In genomic region chr1:194927887-194928286, GRCm38 (mm10) we compare ENCODE assay signal across 11 mouse cellular contexts. TPM values are rescaled to one million over a fixed set of nuclear protein-coding genes. Genes with fewer than 3 reads are reported as not detected.
DNase-seq lines count a peak whose midpoint lies in the region; ATAC-seq lines count a peak whose summit lies in the region.
"Had no signal": no experiment of that assay in that cellular context is flagged by ENCODE, and none has a peak within 500 bp of the region (broad histone marks: within the 10 kb centered on the region; RNA-seq: fewer than 3 reads in every experiment).

No protein-coding gene starts in this region.

- H3K9ac ChIP-seq in liver, embryonic 13.5 days = no peak overlapping the region
- H3K9ac ChIP-seq: hindbrain, embryonic 15.5 days had no signal

- ATAC-seq in common myeloid progenitor, adult 5-6 weeks (replicated peaks; ENCODE audit: low read depth, poor library complexity, severe bottlenecking) = peak; percentile 96
- peak; percentile 75 for ATAC-seq in liver, embryonic 13.5 days (ENCODE audit: low read depth)
- ATAC-seq: Patski had no signal

- no peak overlapping the region for H3K4me3 ChIP-seq in liver, embryonic 13.5 days (replicated peaks)
- H3K4me3 ChIP-seq: hindbrain, embryonic 15.5 days had no signal

- H3K27ac ChIP-seq in liver, embryonic 13.5 days = no peak overlapping the region
- H3K27ac ChIP-seq: hindbrain, embryonic 15.5 days had no signal

- no peaks in the 10 kb centered on the region for H3K36me3 ChIP-seq in liver, embryonic 13.5 days
- H3K36me3 ChIP-seq: hindbrain, embryonic 15.5 days had no signal

- 14% methylated on average over 3 of the region's 3 CpGs for WGBS in liver, embryonic 13.5 days (ENCODE audit: insufficient replicate concordance)

- no peaks in the 10 kb centered on the region for H3K9me3 ChIP-seq in liver, embryonic 13.5 days (replicated peaks)
- H3K9me3 ChIP-seq: hindbrain, embryonic 15.5 days had no signal

- DNase-seq in adrenal gland, postnatal 25 days = peak; percentile 6
- DNase-seq in heart, postnatal 4 days = peak; percentile 66
- DNase-seq in liver, embryonic 13.5 days = no peak
- no peak for DNase-seq in embryo, embryonic 10.5 days (ENCODE audit: low spot score)
- no peak for DNase-seq in urinary bladder, postnatal 14 days (ENCODE audit: low spot score)
- DNase-seq in layer of hippocampus, postnatal 25 days (ENCODE audit: extremely low spot score in 1 of 2, low spot score in 1 of 2) = no peak
- no peak for DNase-seq in urinary bladder, adult 2 months (ENCODE audit: low spot score)
- DNase-seq: right cerebral cortex, postnatal 25 days had no signal

- H3K4me2 ChIP-seq in liver, embryonic 13.5 days = no peak overlapping the region
- H3K4me2 ChIP-seq: hindbrain, embryonic 15.5 days had no signal

- no peaks in the 10 kb centered on the region; the same call in 1 of the 2 replicates for H3K4me1 ChIP-seq in liver, embryonic 13.5 days (replicated peaks)
- H3K4me1 ChIP-seq: hindbrain, embryonic 15.5 days had no signal

- no peaks in the 10 kb centered on the region for H3K27me3 ChIP-seq in liver, embryonic 13.5 days
- H3K27me3 ChIP-seq: hindbrain, embryonic 15.5 days; Patski had no signal

RNA-seq across cellular contexts. Expression of gene Cd34, which starts 10.7 kb away (rescaled TPM):
- total RNA-seq in adrenal gland, postnatal 25 days (2021) = 43.8 and 51.0 TPM in 2 replicates
- total RNA-seq in common myeloid progenitor, adult 5-6 weeks (2017) = 546 and 601 TPM in 2 replicates
- total RNA-seq in heart, postnatal 4 days (2021) = 100 to 1,000 TPM; 225 to 235 TPM
- 15.6 and 19.2 TPM in 2 replicates for polyA plus RNA-seq in liver, embryonic 13.5 days (2015; fragmentation: Nextera tagmentation; extraction: Ambion mirVana)
- 10 to 100 TPM; 29.8 to 35.4 TPM for total RNA-seq in layer of hippocampus, postnatal 25 days (2021)
- 234 and 240 TPM in 2 replicates for polyA plus RNA-seq in urinary bladder, adult 2 months (2012; rRNA removed)

Comparison
In these comparisons a context has a peak if more than half of its experiments do, and no peak if none do; other contexts are left out.
1. DNase-seq: peak in adrenal gland, postnatal 25 days (single experiment) and heart, postnatal 4 days (single experiment); none in liver, embryonic 13.5 days (single experiment), embryo, embryonic 10.5 days (single experiment), urinary bladder, postnatal 14 days (single experiment), layer of hippocampus, postnatal 25 days (0 of 2) and urinary bladder, adult 2 months (single experiment).